Mouse (Mus musculus) C2C12 (cell line): ENCODE measurements at regions not wholly inside any gene's neighbourhood (a gene's known extent, or its start where the extent isn't known, plus 50 kb on each side); places are given as distances from the start of the nearest gene placed in this dataset.

Source experiments
- CTCF ChIP-seq: IDR thresholded peaks from one replicate; pipeline ENCODE4 v1.5.1; 2011; ENCODE audit not compliant: control insufficient read depth, insufficient read depth, insufficient read length
- FOSL1 ChIP-seq: IDR thresholded peaks from one replicate; pipeline ENCODE4 v1.8.0; 2011; ENCODE audit warnings: mild to moderate bottlenecking, low read length; ENCODE audit not compliant: poor library complexity, insufficient read depth, severe bottlenecking
- MYOD1 ChIP-seq: IDR thresholded peaks from one replicate; pipeline ENCODE4 v1.6.1; 2011; ENCODE audit warnings: low read depth; ENCODE audit not compliant: control insufficient read depth, insufficient read length
- USF1 ChIP-seq: IDR thresholded peaks from one replicate; pipeline ENCODE4 v1.6.1; 2011; ENCODE audit warnings: low read depth, mild to moderate bottlenecking, control low read depth, moderate library complexity

- TF ChIP-seq CTCF (no peak), FOSL1 (no peak), USF1 (no peak), MYOD1 (no peak)
Measured at GRCm38 (mm10) chr3:35403952-35404351, 350.0 kb upstream of the Atp11b start.
